Mouse (Mus musculus) heart, embryonic 13.5 days (tissue): ENCODE data around the gene Irf2. TPM values are rescaled to one million over a fixed set of nuclear protein-coding genes. Genes with fewer than 3 reads are reported as not detected.
A peak's percentile ranks its signal among the peaks of the same experiment; 100 is the strongest.

ENCODE experiments used
- ATAC-seq: fragments of 200-750 bp; cut with Nextera tagmentation; 2 replicates; pipeline ENCODE4 v1.8.0; 2017; ENCODE audit warnings: moderate TSS enrichment; ENCODE audit not compliant: insufficient number of reproducible peaks, low FRiP score, low TSS enrichment; ENCODE audit errors: extremely low read depth
- H3K27ac ChIP-seq: fragments of 300-500 bp; sonication (generic); replicated peaks from 2 replicates; pipeline ENCODE4 v1.5.1; 2015; ENCODE audit warnings: moderate library complexity, mild to moderate bottlenecking, inconsistent platforms
- H3K27me3 ChIP-seq: fragments of 300-500 bp; sonication (generic); replicated peaks from 2 replicates; pipeline ENCODE4 v1.6.1; 2015; ENCODE audit warnings: mild to moderate bottlenecking, inconsistent platforms
- H3K36me3 ChIP-seq: fragments of 300-500 bp; sonication (generic); 2 replicates; pipeline ENCODE4 v1.6.1; 2015; ENCODE audit warnings: mild to moderate bottlenecking, inconsistent platforms
- H3K4me1 ChIP-seq: fragments of 300-500 bp; sonication (generic); 2 replicates; pipeline ENCODE4 v1.6.1; 2015; ENCODE audit warnings: inconsistent platforms
- H3K4me2 ChIP-seq: fragments of 300-500 bp; sonication (generic); 2 replicates; pipeline ENCODE4 v1.6.1; 2015; ENCODE audit warnings: inconsistent platforms, mild to moderate bottlenecking, moderate library complexity
- H3K4me3 ChIP-seq: fragments of 300-500 bp; sonication (generic); 2 replicates; pipeline ENCODE4 v1.5.1; 2015; ENCODE audit warnings: moderate library complexity, mild to moderate bottlenecking, inconsistent platforms
- H3K9ac ChIP-seq: fragments of 300-500 bp; sonication (generic); 2 replicates; pipeline ENCODE4 v1.6.1; 2015; ENCODE audit warnings: inconsistent platforms, mild to moderate bottlenecking, moderate library complexity
- H3K9me3 ChIP-seq: fragments of 300-500 bp; sonication (generic); 2 replicates; pipeline ENCODE4 v1.6.1; 2016; ENCODE audit warnings: inconsistent platforms
- WGBS: fragments of 180-500 bp; shearing (Covaris S2); methylation state at CpG from one replicate; pipeline ENCODE4 v1.1.7; 2015; ENCODE audit warnings: mixed read lengths; 5-methylcytosine and 5-hydroxymethylcytosine counted together
- polyA plus RNA-seq: library from polyadenylated mRNA; unstranded; fragments of >200 nt; fragmentation: Nextera tagmentation; extraction: Ambion mirVana; gene quantifications from 2 replicates; pipeline ENCODE4 v1.2.1, GENCODE M21; 2015

Gene Irf2
- polyA plus RNA-seq, 1 experiment from 2014 or later = 10.8 TPM

DNA sequence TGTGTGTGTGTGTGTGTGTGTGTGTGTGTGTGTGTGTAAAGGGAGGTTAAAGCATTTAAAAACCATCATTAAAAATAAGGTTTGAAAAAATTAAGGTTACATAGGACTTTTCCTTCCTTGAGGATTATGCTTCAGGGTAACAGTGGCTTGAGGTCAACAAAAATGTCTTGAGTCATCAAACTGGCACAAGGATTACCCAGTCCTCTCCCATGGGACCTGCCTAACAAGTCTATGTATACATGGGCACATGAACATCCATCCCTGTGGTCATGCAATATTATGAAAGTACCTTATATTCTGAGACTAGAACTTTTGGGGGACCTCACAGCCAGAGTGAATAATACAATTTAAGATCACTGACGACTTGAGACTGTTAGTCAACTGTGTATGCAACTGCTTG is 125.9 kb downstream of the Irf2 start:
- Histone ChIP-seq H3K36me3 (no peaks in the 10 kb centered on the region), H3K27me3 (no peaks in the 10 kb centered on the region), H3K27ac (no peak overlapping the region), H3K4me2 (no peak overlapping the region), H3K9me3 (no peaks in the 10 kb centered on the region), H3K4me3 (no peak overlapping the region), H3K9ac (no peak overlapping the region), H3K4me1 (peaks cover 21% of the 10 kb centered on the region)
- 76% methylated on average over 1 of the region's 1 CpGs for WGBS
- ATAC-seq = no peak

- no peak overlapping the region for H3K9ac ChIP-seq
- H3K4me1 ChIP-seq = peaks cover 21% of the 10 kb centered on the region
- H3K27me3 ChIP-seq = no peaks in the 10 kb centered on the region
- no peaks in the 10 kb centered on the region for H3K9me3 ChIP-seq
- H3K4me2 ChIP-seq = no peak overlapping the region
- 59% methylated on average over 4 of the region's 4 CpGs for WGBS
- H3K4me3 ChIP-seq = no peak overlapping the region
- no peak overlapping the region for H3K27ac ChIP-seq
- H3K36me3 ChIP-seq = no peaks in the 10 kb centered on the region
- ATAC-seq = no peak
Measured at GRCm38 (mm10) chr8:46867440-46867839, 127.9 kb downstream of the Irf2 start.

DNA sequence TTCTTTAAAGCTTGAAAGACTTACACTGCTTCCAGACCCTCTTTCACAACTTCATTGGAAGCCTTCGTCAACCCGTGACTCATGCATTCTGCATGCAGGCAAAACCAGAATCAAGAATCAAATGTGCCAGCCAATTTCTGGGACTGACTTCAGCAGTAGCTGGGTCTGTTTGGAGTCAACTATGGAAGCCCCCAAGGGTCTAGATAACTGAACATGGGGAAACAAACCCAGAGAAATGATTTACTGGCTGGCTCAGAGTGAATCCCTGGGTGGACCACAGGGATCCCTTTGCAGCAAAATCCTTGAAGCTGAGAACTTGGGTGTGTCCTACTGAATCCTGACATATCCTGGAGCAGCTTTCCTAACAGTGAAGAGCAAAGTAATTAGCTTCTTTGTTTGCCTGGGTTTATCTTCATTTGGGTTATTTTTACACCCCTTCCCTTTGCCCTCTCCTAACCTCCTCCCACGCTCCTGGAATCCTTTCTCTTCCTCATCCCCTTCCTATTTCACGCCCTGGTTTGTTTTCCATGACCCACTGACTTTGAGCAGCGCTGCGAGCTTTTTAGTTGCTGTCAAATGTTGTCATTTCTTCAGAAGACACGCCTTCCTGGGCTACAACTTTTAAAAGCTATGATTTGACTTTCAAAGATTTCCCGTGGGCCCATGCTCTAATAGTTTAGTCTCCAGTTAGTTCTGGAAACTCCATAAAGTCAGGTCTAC is 129.0 kb downstream of the Irf2 start:
- Histone ChIP-seq H3K9me3 (no peaks in the 10 kb centered on the region), H3K4me1 (peaks cover 21% of the 10 kb centered on the region), H3K4me3 (no peak overlapping the region), H3K36me3 (no peaks in the 10 kb centered on the region), H3K27ac (peak overlapping the region; percentile 59), H3K4me2 (no peak overlapping the region), H3K9ac (no peak overlapping the region), H3K27me3 (no peaks in the 10 kb centered on the region)
- no peak for ATAC-seq
- WGBS = 49% methylated on average over 8 of the region's 8 CpGs

GRCm38 (mm10) chr8:46869521-46869925 is 130.0 kb downstream of the Irf2 start:
- no peak overlapping the region for H3K4me3 ChIP-seq
- no peak overlapping the region for H3K4me2 ChIP-seq
- 32% methylated on average over 6 of the region's 6 CpGs for WGBS
- H3K9ac ChIP-seq = no peak overlapping the region
- no peaks in the 10 kb centered on the region for H3K9me3 ChIP-seq
- H3K27ac ChIP-seq = peak overlapping the region; percentile 59
- no peak for ATAC-seq
- no peaks in the 10 kb centered on the region for H3K27me3 ChIP-seq
- peaks cover 21% of the 10 kb centered on the region for H3K4me1 ChIP-seq
- no peaks in the 10 kb centered on the region for H3K36me3 ChIP-seq

- no peak overlapping the region for H3K4me2 ChIP-seq
- peaks cover 27% of the 10 kb centered on the region for H3K4me1 ChIP-seq
- no peaks in the 10 kb centered on the region for H3K36me3 ChIP-seq
- WGBS = 73% methylated on average over 4 of the region's 4 CpGs
- no peak overlapping the region for H3K4me3 ChIP-seq
- ATAC-seq = no peak
- H3K27ac ChIP-seq = no peak overlapping the region
- no peak overlapping the region for H3K9ac ChIP-seq
- no peaks in the 10 kb centered on the region for H3K9me3 ChIP-seq
- no peaks in the 10 kb centered on the region for H3K27me3 ChIP-seq
Measured at GRCm38 (mm10) chr8:46871086-46871485, 131.6 kb downstream of the Irf2 start.

DNA sequence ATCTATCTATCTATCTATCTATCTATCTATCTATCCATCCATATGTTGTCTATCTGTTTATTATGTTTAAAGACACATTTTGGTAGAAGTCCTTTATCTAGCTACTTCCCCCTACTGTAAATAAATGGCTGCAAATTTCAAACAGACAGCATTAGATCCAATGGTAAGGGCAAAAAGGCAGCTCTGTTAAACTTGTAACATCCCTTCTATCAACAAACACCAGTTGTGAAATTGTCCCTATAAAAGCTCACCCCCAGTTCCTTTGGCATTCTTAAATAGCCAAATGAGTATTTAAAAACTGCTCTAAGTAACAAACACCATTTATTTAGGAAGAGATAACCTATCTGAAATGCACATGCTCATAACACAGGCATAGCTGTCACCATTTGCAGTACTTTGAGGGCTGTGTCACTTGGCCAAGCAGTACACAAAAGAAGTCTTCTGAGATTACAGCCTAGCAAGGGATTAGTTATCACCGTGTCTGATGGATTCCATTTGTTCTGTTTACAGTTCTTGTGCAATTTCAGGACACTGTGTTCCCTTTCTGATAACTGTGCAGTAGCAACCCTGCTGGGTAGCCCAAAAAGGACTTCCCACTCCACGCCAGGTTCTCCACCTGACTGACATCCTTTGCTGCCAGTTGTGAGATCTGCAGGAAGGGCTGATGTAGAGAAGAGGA is 136.2 kb downstream of the Irf2 start:
- no peaks in the 10 kb centered on the region for H3K9me3 ChIP-seq
- no peak overlapping the region for H3K4me3 ChIP-seq
- H3K36me3 ChIP-seq = no peaks in the 10 kb centered on the region
- H3K9ac ChIP-seq = no peak overlapping the region
- no peaks in the 10 kb centered on the region for H3K27me3 ChIP-seq
- peaks cover 8% of the 10 kb centered on the region for H3K4me1 ChIP-seq
- H3K4me2 ChIP-seq = no peak overlapping the region
- no peak overlapping the region for H3K27ac ChIP-seq
- no peak for ATAC-seq
- 20% methylated on average over 2 of the region's 2 CpGs for WGBS

- H3K27me3 ChIP-seq = no peaks in the 10 kb centered on the region
- 0 out of 2 replicates have a peak, but pooled peaks cover 3% of the 10 kb centered on the region for H3K9me3 ChIP-seq
- no peak overlapping the region for H3K4me3 ChIP-seq
- WGBS = 79% methylated on average over 6 of the region's 6 CpGs
- no peaks in the 10 kb centered on the region for H3K36me3 ChIP-seq
- no peak overlapping the region for H3K27ac ChIP-seq
- no peak for ATAC-seq
- no peak overlapping the region for H3K9ac ChIP-seq
- no peak overlapping the region for H3K4me2 ChIP-seq
- no peaks in the 10 kb centered on the region for H3K4me1 ChIP-seq
Measured at GRCm38 (mm10) chr8:46881348-46881747, 141.8 kb downstream of the Irf2 start.

DNA sequence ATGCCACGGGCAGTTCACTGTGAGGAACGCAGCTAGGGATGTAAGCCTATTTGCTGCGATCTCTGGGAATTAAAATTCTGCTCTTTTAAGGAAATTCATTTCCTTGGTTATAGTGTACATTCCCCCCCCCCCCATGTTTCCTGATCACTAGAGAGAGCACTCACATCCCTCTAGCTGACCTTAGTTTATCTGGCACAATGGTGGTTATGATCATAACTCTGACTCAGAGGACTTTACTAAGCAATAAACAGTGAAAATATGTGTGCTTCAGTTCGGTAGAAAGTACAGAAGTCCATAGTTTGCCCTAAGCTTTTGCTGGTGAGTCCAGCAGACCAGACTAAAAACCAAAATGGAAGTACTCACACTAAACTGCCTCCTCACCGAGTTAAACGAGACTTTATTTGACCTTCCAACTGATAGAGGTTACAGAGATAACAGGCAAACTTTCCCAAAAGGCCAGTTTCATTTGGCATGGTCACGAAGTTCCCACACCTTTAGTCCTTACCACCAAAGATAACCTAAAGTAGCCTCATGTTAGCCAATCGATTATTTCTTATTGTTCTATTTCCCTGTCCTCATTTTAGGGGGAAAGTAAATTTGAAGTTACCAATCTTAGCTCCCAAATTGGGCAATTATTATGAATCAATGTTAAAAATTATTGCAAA is 142.4 kb downstream of the Irf2 start:
- H3K27me3 ChIP-seq = no peaks in the 10 kb centered on the region
- H3K4me3 ChIP-seq = no peak overlapping the region
- ATAC-seq = no peak
- no peaks in the 10 kb centered on the region for H3K36me3 ChIP-seq
- H3K9me3 ChIP-seq = 0 out of 2 replicates have a peak, but pooled peaks cover 6% of the 10 kb centered on the region
- no peak overlapping the region for H3K4me2 ChIP-seq
- WGBS = 68% methylated on average over 8 of the region's 8 CpGs
- H3K27ac ChIP-seq = no peak overlapping the region
- H3K4me1 ChIP-seq = no peaks in the 10 kb centered on the region
- no peak overlapping the region for H3K9ac ChIP-seq

- Histone ChIP-seq H3K4me1 (peaks cover 4% of the 10 kb centered on the region), H3K36me3 (no peaks in the 10 kb centered on the region), H3K4me2 (no peak overlapping the region), H3K9me3 (0 out of 2 replicates have a peak, but pooled peaks cover 6% of the 10 kb centered on the region), H3K4me3 (no peak overlapping the region), H3K27me3 (no peaks in the 10 kb centered on the region), H3K27ac (0 out of 2 replicates have a peak overlapping the region, but pooled peaks have one; percentile 24), H3K9ac (no peak overlapping the region)
- ATAC-seq = no peak
- 48% methylated on average over 5 of the region's 5 CpGs for WGBS
Measured at GRCm38 (mm10) chr8:46882743-46883142, 143.2 kb downstream of the Irf2 start.

DNA sequence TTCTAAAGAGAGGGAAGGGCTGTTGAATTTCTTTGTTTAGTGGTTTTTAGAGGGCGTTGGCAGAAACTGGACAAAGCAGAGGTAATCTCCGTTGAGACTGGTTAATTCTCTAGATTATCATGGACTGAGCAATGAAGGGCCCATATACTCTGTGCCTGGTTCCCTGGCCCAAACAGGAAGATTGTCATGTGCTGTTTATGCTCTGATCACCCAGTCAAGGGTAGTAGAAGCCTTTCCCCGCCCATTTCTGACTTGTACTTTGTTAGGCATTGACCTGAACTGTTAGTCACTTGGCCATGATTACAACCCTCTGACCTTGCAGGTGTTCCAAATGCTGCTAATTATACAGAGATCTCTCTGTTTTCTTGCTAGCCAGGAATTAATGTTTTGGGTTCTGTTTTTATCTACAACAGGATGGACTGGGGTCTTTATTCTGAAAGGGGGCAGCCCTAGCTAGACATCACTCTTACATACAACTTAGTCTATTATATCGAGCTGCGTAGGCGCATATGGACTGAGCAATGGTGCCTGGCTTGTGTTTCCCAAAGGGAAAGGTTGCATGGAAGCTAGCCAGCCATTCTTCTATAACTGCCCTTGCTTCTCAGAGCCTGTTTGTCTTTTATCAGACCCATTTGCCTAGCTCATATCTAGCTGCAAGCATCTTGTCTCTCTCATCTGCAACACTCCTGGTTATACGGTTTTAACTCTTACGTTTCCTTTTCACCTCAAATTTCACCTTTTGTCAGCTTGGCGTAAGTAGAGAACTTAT is 143.9 kb downstream of the Irf2 start:
- H3K27me3 ChIP-seq = no peaks in the 10 kb centered on the region
- peak overlapping the region; percentile 24; the same call in 1 of the 2 replicates for H3K27ac ChIP-seq
- no peaks in the 10 kb centered on the region for H3K36me3 ChIP-seq
- H3K4me2 ChIP-seq = no peak overlapping the region
- no peak overlapping the region for H3K9ac ChIP-seq
- peaks cover 10% of the 10 kb centered on the region for H3K4me1 ChIP-seq
- ATAC-seq = no peak
- H3K9me3 ChIP-seq = 0 out of 2 replicates have a peak, but pooled peaks cover 6% of the 10 kb centered on the region
- WGBS = 75% methylated on average over 9 of the region's 9 CpGs
- no peak overlapping the region for H3K4me3 ChIP-seq

GRCm38 (mm10) chr8:46885786-46886185 is 146.3 kb downstream of the Irf2 start:
- H3K4me2 ChIP-seq = no peak overlapping the region
- WGBS = 83% methylated on average over 2 of the region's 2 CpGs
- ATAC-seq = no peak

More at GRCm38 (mm10) chr8:46885786-46886185, 146.3 kb downstream of the Irf2 start:
- Histone ChIP-seq H3K36me3 (no peaks in the 10 kb centered on the region), H3K4me3 (no peak overlapping the region), H3K4me1 (peaks cover 19% of the 10 kb centered on the region), H3K9ac (no peak overlapping the region), H3K9me3 (0 out of 2 replicates have a peak, but pooled peaks cover 6% of the 10 kb centered on the region), H3K27me3 (no peaks in the 10 kb centered on the region), H3K27ac (no peak overlapping the region)
